Mouse (Mus musculus) testis, adult 2 months (tissue): ENCODE measurements around the gene Sacm1l.

Experiments used
- CTCF ChIP-seq: fragments of 200-500 bp; IDR thresholded peaks from 2 replicates; pipeline ENCODE4 v1.5.1; 2012; ENCODE audit warnings: low read depth, mild to moderate bottlenecking, inconsistent platforms, low read length, moderate library complexity; ENCODE audit not compliant: control insufficient read depth, insufficient read depth, insufficient replicate concordance
- POLR2A ChIP-seq: fragments of 200-500 bp; IDR thresholded peaks from 2 replicates; pipeline ENCODE4 v1.6.1; 2012; ENCODE audit warnings: low read depth, mild to moderate bottlenecking, inconsistent platforms, low read length, moderate library complexity; ENCODE audit not compliant: control insufficient read depth

- TF ChIP-seq CTCF (no peak), POLR2A (peak; percentile 53; the same call in 1 of the 2 replicates)
These were observed at the start of gene Sacm1l for GRCm38 (mm10) chr9:123529392-123530157.
